Mouse (Mus musculus) ES-Bruce4 (cell line): Measurements from ENCODE around the gene Wap.

Experiments used
- CTCF ChIP-seq: IDR thresholded peaks from one replicate; pipeline ENCODE4 v1.8.1; 2011; ENCODE audit warnings: low read depth, low read length
- EP300 ChIP-seq: IDR thresholded peaks from 2 replicates; pipeline ENCODE4 v1.6.1; 2011; ENCODE audit warnings: low read depth, low read length; ENCODE audit not compliant: insufficient read depth
- POLR2A ChIP-seq: IDR thresholded peaks from one replicate; pipeline ENCODE4 v1.8.1; 2011; ENCODE audit warnings: low read length; ENCODE audit not compliant: insufficient read depth

DNA sequence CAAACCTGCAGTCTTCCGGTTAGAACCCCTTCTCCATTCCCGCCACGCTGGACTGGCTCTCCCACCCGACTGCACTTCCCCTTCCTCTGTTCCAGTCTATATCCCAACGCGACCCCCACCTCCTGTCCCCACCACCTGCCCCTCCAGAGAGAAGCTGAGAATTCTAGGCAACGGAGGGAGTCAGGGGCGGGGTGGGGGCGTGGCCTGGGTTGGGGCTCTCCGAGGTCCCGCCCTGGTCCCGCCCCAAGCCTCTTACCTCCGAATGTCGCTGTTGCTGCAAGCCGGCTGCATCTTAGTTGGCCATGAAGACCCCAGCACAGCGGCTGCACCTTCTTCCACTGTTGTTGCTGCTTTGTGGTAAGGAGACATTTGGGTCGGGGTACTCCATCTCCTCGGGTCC, 19.8 kb upstream of the Wap start, which contains the start of gene Ramp3:
- TF ChIP-seq POLR2A = no peak
- no peak for TF ChIP-seq CTCF
- TF ChIP-seq EP300 = no peak
